Mouse (Mus musculus) midbrain, embryonic 15.5 days (tissue): ENCODE measurements around the gene Nhlrc4. TPM values are rescaled to one million over a fixed set of nuclear protein-coding genes. Genes with fewer than 3 reads are reported as not detected.

Experiments used
- ATAC-seq: fragments of 200-750 bp; cut with Nextera tagmentation; replicated peaks from 2 replicates; pipeline ENCODE4 v1.8.0; 2017; ENCODE audit warnings: moderate TSS enrichment
- H3K27ac ChIP-seq: fragments of 300-500 bp; sonication (generic); 2 replicates; pipeline ENCODE4 v1.5.1; 2015; ENCODE audit warnings: mild to moderate bottlenecking, inconsistent platforms
- H3K27me3 ChIP-seq: fragments of 300-500 bp; sonication (generic); replicated peaks from 2 replicates; pipeline ENCODE4 v1.6.1; 2015; ENCODE audit warnings: inconsistent platforms
- H3K36me3 ChIP-seq: fragments of 300-500 bp; sonication (generic); replicated peaks from 2 replicates; pipeline ENCODE4 v1.6.1; 2015; ENCODE audit warnings: inconsistent platforms
- H3K4me1 ChIP-seq: fragments of 300-500 bp; sonication (generic); 2 replicates; pipeline ENCODE4 v1.6.1; 2015; ENCODE audit warnings: inconsistent platforms
- H3K4me2 ChIP-seq: fragments of 300-500 bp; sonication (generic); 2 replicates; pipeline ENCODE4 v1.6.1; 2015; ENCODE audit warnings: inconsistent platforms, mild to moderate bottlenecking, moderate library complexity
- H3K4me3 ChIP-seq: fragments of 300-500 bp; sonication (generic); 2 replicates; pipeline ENCODE4 v1.5.1; 2015; ENCODE audit warnings: mild to moderate bottlenecking, inconsistent platforms
- H3K9ac ChIP-seq: fragments of 300-500 bp; sonication (generic); 2 replicates; pipeline ENCODE4 v1.6.1; 2015; ENCODE audit warnings: mild to moderate bottlenecking, inconsistent platforms
- H3K9me3 ChIP-seq: fragments of 300-500 bp; sonication (generic); 2 replicates; pipeline ENCODE4 v1.6.1; 2016; ENCODE audit warnings: inconsistent platforms
- WGBS: fragments of 180-500 bp; shearing (Covaris S2); methylation state at CpG from one replicate; pipeline ENCODE4 v1.1.7; 2015; ENCODE audit warnings: mixed read lengths; 5-methylcytosine and 5-hydroxymethylcytosine counted together
- polyA plus RNA-seq: library from polyadenylated mRNA; unstranded; fragments of >200 nt; fragmentation: Nextera tagmentation; extraction: Ambion mirVana; gene quantifications from 2 replicates; pipeline ENCODE4 v1.2.1, GENCODE M21; 2015

Gene Nhlrc4
- 0.73 and 0.80 TPM in 2 replicates for polyA plus RNA-seq

GRCm38 (mm10) chr17:25944366-25945163 lies at the start of gene Nhlrc4, which contains the start of gene Pigq:
Gene Nhlrc4 (minus strand): TSS chr17:25944961.
Gene Pigq (minus strand): TSS chr17:25944936.
- no peaks in the 10 kb centered on the region for H3K9me3 ChIP-seq
- no peaks in the 10 kb centered on the region for H3K36me3 ChIP-seq
- 58% methylated on average over 6 of the region's 6 CpGs for WGBS

GRCm38 (mm10) chr17:25993489-25993888 lies 48.7 kb upstream of the Nhlrc4 start:
- Histone ChIP-seq H3K27ac (no peak overlapping the region), H3K4me1 (no peaks in the 10 kb centered on the region), H3K9me3 (no peaks in the 10 kb centered on the region), H3K4me3 (no peak overlapping the region), H3K9ac (no peak overlapping the region), H3K27me3 (no peaks in the 10 kb centered on the region), H3K4me2 (no peak overlapping the region), H3K36me3 (peaks cover 38% of the 10 kb centered on the region)
- ATAC-seq, result no peak
- WGBS, result 92% methylated on average over 3 of the region's 3 CpGs

More at GRCm38 (mm10) chr17:25944366-25945163, at the start of gene Nhlrc4, which contains the start of gene Pigq:
- no peak within 1 kb of the TSS for H3K4me2 ChIP-seq
- no peak for ATAC-seq
- H3K4me3 ChIP-seq, result no peak within 1 kb of the TSS
- H3K27ac ChIP-seq, result no peak within 1 kb of the TSS
- H3K4me1 ChIP-seq, result peaks cover 14% of the 10 kb centered on the region
- peaks cover under 1% of the 10 kb centered on the region for H3K27me3 ChIP-seq
- H3K9ac ChIP-seq, result no peak within 1 kb of the TSS

GRCm38 (mm10) chr17:25992274-25992673 lies 47.5 kb upstream of the Nhlrc4 start:
- Histone ChIP-seq H3K4me2 (no peak overlapping the region), H3K4me1 (no peaks in the 10 kb centered on the region), H3K27ac (no peak overlapping the region), H3K4me3 (no peak overlapping the region), H3K9ac (no peak overlapping the region), H3K27me3 (no peaks in the 10 kb centered on the region), H3K36me3 (peaks cover 33% of the 10 kb centered on the region), H3K9me3 (no peaks in the 10 kb centered on the region)
- WGBS, result 97% methylated on average over 4 of the region's 4 CpGs
- no peak for ATAC-seq

GRCm38 (mm10) chr17:25990331-25990730 lies 45.6 kb upstream of the Nhlrc4 start:
- Histone ChIP-seq H3K36me3 (peaks cover 33% of the 10 kb centered on the region), H3K4me2 (no peak overlapping the region), H3K27me3 (no peaks in the 10 kb centered on the region), H3K27ac (no peak overlapping the region), H3K9ac (no peak overlapping the region), H3K4me3 (no peak overlapping the region), H3K9me3 (no peaks in the 10 kb centered on the region), H3K4me1 (peaks cover 4% of the 10 kb centered on the region; the same call in 1 of the 2 replicates)
- ATAC-seq, result no peak
- 94% methylated on average over 5 of the region's 5 CpGs for WGBS

- peak within 1 kb of the TSS; percentile 84 for H3K9ac ChIP-seq
- H3K9me3 ChIP-seq, result no peaks in the 10 kb centered on the region
- peak within 1 kb of the TSS; percentile 79 for H3K4me2 ChIP-seq
- peaks cover 9% of the 10 kb centered on the region for H3K36me3 ChIP-seq
- H3K4me1 ChIP-seq, result peaks cover 28% of the 10 kb centered on the region
- H3K4me3 ChIP-seq, result peak within 1 kb of the TSS; percentile 86
- under 1% methylated on average over 90 of the region's 91 CpGs for WGBS
- H3K27me3 ChIP-seq, result no peaks in the 10 kb centered on the region
- ATAC-seq, result peak; percentile 99
- H3K27ac ChIP-seq, result peak within 1 kb of the TSS; percentile 90
These were observed 40.8 kb upstream of the Nhlrc4 start, which contains the start of gene Capn15 for GRCm38 (mm10) chr17:25985306-25986294. Gene Capn15 (minus strand): TSS chr17:25985796.

GRCm38 (mm10) chr17:25984556-25985305 lies 40.0 kb upstream of the Nhlrc4 start:
- ATAC-seq, result peak; percentile 40; the same call in 1 of the 2 replicates
- peak overlapping the region; percentile 79 for H3K4me2 ChIP-seq
- H3K9me3 ChIP-seq, result no peaks in the 10 kb centered on the region
- H3K36me3 ChIP-seq, result peaks cover under 1% of the 10 kb centered on the region; the same call in 1 of the 2 replicates
- H3K27me3 ChIP-seq, result no peaks in the 10 kb centered on the region
- peaks cover 28% of the 10 kb centered on the region for H3K4me1 ChIP-seq
- H3K4me3 ChIP-seq, result peak overlapping the region; percentile 86
- 13% methylated on average over 17 of the region's 17 CpGs for WGBS
- H3K27ac ChIP-seq, result peak overlapping the region; percentile 90
- H3K9ac ChIP-seq, result peak overlapping the region; percentile 84

- H3K27ac ChIP-seq, result no peak overlapping the region
- H3K27me3 ChIP-seq, result no peaks in the 10 kb centered on the region
- H3K4me3 ChIP-seq, result peak overlapping the region; percentile 86
- WGBS, result 96% methylated on average over 1 of the region's 1 CpGs
- peak overlapping the region; percentile 84 for H3K9ac ChIP-seq
- H3K9me3 ChIP-seq, result no peaks in the 10 kb centered on the region
- peaks cover 28% of the 10 kb centered on the region for H3K4me1 ChIP-seq
- H3K36me3 ChIP-seq, result no peaks in the 10 kb centered on the region
- peak overlapping the region; percentile 79 for H3K4me2 ChIP-seq
- ATAC-seq, result no peak
These were observed 39.3 kb upstream of the Nhlrc4 start for GRCm38 (mm10) chr17:25984066-25984465.

GRCm38 (mm10) chr17:25982913-25983312 lies 38.2 kb upstream of the Nhlrc4 start:
- WGBS, result 95% methylated on average over 3 of the region's 3 CpGs
- H3K27me3 ChIP-seq, result no peaks in the 10 kb centered on the region
- no peak overlapping the region for H3K4me3 ChIP-seq
- no peaks in the 10 kb centered on the region for H3K36me3 ChIP-seq
- peaks cover 28% of the 10 kb centered on the region for H3K4me1 ChIP-seq
- no peak overlapping the region for H3K27ac ChIP-seq
- no peak for ATAC-seq
- H3K9me3 ChIP-seq, result no peaks in the 10 kb centered on the region
- no peak overlapping the region for H3K4me2 ChIP-seq
- no peak overlapping the region for H3K9ac ChIP-seq

- no peak for ATAC-seq
- H3K4me3 ChIP-seq, result no peak overlapping the region
- no peaks in the 10 kb centered on the region for H3K36me3 ChIP-seq
- H3K9me3 ChIP-seq, result no peaks in the 10 kb centered on the region
- no peak overlapping the region for H3K27ac ChIP-seq
- WGBS, result 90% methylated on average over 5 of the region's 5 CpGs
- peaks cover 24% of the 10 kb centered on the region for H3K4me1 ChIP-seq
- H3K4me2 ChIP-seq, result no peak overlapping the region
- no peak overlapping the region for H3K9ac ChIP-seq
- no peaks in the 10 kb centered on the region for H3K27me3 ChIP-seq
These were observed 36.1 kb upstream of the Nhlrc4 start for GRCm38 (mm10) chr17:25980854-25981253.

- WGBS, result 92% methylated on average over 5 of the region's 5 CpGs
- no peak for ATAC-seq
- H3K9ac ChIP-seq, result no peak overlapping the region
- no peak overlapping the region for H3K27ac ChIP-seq
- H3K27me3 ChIP-seq, result no peaks in the 10 kb centered on the region
- H3K4me1 ChIP-seq, result peaks cover 24% of the 10 kb centered on the region
- no peak overlapping the region for H3K4me2 ChIP-seq
- H3K4me3 ChIP-seq, result no peak overlapping the region
- H3K36me3 ChIP-seq, result no peaks in the 10 kb centered on the region
- H3K9me3 ChIP-seq, result no peaks in the 10 kb centered on the region
These were observed 35.3 kb upstream of the Nhlrc4 start for GRCm38 (mm10) chr17:25979829-25980738.
